Mouse (Mus musculus) thymus, postnatal 10 days (tissue): ENCODE results near the gene Gpatch11.
A peak's percentile ranks its signal among the peaks of the same experiment; 100 is the strongest.
"Not testable (repeated sequence)": the region's sequence is repeated elsewhere in the genome, so short reads cannot be mapped to it uniquely, and the experiment has no call there.

Experiments
- DNase-seq, 2 experiments: peaks; one replicate each; pipeline ENCODE4 v3.0.0; 2021; ENCODE audit warnings: low spot score in 2 of 2

The Gpatch11 gene

GRCm38 (mm10) chr17:78834856-78835835 lies at the start of gene Gpatch11, which contains the start of gene Heatr5b:
Gene Gpatch11 (plus strand): TSS chr17:78835567.
Gene Heatr5b (minus strand): TSS chr17:78835364.
- peak; percentile 96 to 99 for DNase-seq

- DNase-seq = not testable (repeated sequence)
Measured at GRCm38 (mm10) chr17:78788273-78788672, 47.1 kb upstream of the Gpatch11 start.

- no peak for DNase-seq
Measured at GRCm38 (mm10) chr17:78791068-78791689, 44.2 kb upstream of the Gpatch11 start.

DNA sequence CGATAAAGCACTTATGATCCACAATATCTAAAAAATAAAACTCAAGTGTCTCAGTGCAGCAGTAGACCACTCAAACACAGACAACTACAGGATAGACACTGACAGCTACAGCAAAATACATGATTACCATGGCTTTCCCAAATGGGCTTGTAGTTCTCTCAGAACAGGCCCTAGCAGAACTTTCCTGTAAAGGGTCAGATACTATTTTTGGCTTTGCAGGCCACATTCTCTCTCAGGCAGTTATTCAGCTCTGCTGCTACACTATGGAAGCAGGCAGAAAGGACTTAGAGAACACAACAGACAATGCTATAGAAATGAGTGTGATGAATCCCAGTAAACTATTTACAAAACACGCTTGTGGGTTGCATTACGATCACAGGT lies 43.7 kb upstream of the Gpatch11 start:
- no peak for DNase-seq

- no peak for DNase-seq
Measured at GRCm38 (mm10) chr17:78792122-78792521, 43.2 kb upstream of the Gpatch11 start.

GRCm38 (mm10) chr17:78794390-78794789 lies 41.0 kb upstream of the Gpatch11 start:
- DNase-seq = no peak

DNA sequence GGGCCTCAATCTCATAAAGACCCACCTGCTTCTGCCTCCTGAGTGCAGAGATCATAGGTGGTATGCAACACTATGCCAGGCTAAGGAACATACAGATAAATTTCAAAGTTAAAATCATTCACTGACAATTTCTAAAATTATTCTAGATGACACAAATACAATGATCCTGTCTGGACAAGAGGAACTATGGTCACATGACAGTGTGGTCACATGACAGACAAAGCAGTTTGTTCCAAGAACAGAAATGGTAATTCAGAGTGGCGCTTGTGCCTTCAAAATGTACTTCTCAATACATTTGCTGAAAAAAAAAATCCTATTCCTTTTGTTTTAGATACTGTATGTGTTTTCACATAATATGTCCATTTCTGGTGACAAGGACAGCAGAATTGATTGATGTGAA lies 38.1 kb upstream of the Gpatch11 start:
- no peak for DNase-seq

- DNase-seq = no peak
Measured at GRCm38 (mm10) chr17:78809019-78809418, 26.3 kb upstream of the Gpatch11 start.

GRCm38 (mm10) chr17:78809582-78809981 lies 25.8 kb upstream of the Gpatch11 start:
- no peak for DNase-seq

- no peak for DNase-seq
Measured at GRCm38 (mm10) chr17:78824346-78824745, 11.0 kb upstream of the Gpatch11 start.

GRCm38 (mm10) chr17:78836056-78836455 lies 689 bp downstream of the Gpatch11 start:
- DNase-seq = no peak

DNA sequence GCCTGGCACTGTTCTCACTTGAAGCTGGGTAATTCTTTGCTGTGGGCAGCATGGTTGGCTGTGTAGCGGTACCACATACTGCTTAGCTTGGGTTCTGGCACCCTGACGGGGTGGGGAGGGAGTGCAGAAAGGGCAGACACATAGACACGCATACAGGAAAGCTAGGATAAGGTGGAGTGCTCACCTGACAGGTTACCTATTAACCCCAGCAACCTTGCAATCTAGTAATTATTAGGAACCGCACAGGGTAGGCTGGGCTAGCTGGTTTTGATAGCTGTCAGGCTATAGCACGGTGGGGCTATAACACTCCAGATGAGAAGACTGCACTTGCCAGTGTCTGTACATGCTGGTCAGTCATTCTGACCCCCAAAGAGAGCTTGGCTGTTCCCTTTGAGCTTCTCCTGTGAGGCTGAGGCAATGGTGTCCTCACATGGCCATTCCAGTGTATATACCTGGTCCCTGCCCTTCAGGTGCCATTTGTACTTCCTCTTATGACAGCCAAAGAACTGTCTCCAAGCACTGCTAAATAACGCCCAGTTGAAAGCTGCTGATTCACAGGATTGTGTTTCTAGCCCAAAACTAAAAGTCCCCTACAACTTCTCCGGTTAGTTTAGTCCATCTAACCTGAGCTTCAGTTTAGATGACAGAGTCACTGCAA lies 7.0 kb downstream of the Gpatch11 start:
- no peak for DNase-seq

GRCm38 (mm10) chr17:78856243-78856642 lies 20.9 kb downstream of the Gpatch11 start:
- DNase-seq = no peak

- DNase-seq = no peak
Measured at GRCm38 (mm10) chr17:78873886-78874285, 38.5 kb downstream of the Gpatch11 start.

GRCm38 (mm10) chr17:78881878-78882304 lies 46.5 kb downstream of the Gpatch11 start:
- peak in 1 of 2 experiments; percentile 20 for DNase-seq

DNA sequence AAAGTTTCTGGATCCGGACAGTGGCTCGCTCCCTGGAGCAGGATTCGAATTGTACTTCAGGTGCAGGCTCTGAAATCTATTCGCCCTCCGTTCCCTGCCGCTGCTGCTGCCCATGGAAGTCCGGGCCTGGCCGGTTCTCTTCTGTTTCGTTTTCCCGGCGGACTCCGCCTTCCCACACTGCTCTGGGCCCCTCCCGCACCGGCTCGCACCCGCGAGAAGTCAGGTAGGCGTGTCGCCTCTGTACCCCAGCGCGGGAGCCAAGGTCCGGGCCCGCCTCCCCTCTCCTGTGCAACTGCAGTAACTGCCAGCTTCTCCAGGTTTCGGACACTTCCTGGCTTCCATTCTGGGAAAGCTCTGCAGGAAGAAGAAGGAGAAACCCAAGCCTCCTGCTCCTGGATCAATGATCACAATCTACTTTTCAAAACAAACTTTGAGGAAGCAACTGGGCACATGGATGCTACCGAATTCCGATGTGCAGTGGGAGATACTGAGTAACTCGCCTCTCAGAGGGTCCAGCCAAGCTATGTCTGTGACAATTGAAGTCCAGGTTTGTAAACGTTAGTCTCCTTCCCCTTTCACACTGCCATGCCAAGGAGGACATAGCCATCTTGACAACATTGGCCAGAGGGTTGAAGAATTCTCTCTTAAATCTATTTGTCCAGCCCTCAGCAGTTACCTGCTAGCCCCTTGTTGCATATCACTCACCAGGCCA lies 47.2 kb downstream of the Gpatch11 start, which contains the start of gene Eif2ak2:
Eif2ak2 (minus strand) TSS at position 173 of the 712 bp plus-strand sequence.
- DNase-seq = peak; percentile 44 to 64

DNA sequence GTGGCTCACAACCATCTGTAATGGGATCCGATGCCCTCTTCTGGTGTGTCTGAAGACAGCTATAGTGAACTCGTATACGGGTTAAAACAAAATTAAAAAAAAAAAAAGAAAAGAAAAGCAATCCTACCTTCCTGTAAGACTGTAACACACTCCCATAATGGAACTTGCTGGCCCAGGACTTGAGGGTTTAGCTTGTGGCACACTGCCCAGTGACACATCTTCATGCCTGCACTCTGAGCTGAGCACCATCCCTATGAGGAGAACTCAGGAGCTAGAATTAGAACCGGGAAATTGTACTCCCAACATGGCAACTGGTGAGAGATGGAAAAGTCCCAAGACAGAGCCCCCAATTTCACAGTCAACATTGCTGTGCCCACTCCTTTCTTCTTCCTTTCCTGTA lies 47.9 kb downstream of the Gpatch11 start:
- DNase-seq = no peak

DNA sequence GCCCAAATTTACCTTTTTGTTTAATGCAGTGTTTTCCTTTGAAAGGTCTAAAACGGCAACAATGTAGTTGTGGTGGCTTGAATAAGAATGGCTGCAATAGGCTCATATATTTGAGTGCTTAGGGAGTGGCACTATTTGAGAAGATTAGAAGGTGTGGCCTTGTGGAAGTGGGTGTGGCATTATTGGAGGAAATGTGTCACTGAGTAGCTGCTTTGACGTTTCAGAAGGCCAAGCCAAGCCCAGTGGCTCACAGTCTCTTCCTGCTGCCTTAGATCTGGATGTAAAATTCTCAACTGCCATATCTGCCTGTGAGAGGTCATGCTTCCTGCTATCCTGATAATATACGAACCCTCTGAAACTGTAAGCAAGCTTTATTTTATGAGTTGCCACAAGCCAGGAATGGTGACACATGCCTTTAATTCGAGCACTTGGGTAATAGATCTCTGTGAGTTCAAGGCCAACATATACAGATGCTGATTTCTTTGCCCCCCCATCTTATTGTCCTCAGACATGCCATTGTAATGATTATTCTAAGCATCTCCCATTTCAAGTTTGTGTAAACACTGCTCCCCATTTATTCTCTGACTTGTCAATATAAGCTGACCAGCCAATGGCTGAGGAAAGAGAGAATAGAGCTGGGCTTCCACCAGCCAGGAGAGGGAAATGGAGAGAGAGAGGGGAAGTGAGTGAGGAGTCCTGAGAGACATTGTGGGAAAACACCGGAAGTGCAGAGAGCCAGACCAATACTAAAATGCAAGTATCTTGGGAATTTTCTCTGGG lies 50.1 kb downstream of the Gpatch11 start:
- no peak for DNase-seq

DNA sequence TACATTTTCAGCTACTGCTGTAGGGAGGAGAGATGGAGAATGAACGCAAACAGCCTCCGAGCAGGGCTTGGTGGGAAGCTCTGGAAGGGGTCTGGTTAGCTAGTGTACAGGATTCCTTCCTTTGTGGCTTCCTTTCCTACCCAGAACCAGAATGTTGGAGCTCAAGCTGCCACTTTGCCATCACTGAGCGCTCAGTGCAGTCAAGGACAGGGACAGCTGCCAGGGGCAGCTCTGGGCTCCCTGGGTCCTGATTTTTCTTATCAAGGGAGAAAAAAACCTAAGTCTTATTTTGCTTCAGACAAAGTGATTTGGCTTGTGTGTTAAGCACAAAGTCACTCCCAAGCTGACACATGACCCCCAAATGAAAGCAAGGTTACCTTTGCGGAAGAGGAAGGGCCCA lies 53.2 kb downstream of the Gpatch11 start:
- no peak for DNase-seq

DNA sequence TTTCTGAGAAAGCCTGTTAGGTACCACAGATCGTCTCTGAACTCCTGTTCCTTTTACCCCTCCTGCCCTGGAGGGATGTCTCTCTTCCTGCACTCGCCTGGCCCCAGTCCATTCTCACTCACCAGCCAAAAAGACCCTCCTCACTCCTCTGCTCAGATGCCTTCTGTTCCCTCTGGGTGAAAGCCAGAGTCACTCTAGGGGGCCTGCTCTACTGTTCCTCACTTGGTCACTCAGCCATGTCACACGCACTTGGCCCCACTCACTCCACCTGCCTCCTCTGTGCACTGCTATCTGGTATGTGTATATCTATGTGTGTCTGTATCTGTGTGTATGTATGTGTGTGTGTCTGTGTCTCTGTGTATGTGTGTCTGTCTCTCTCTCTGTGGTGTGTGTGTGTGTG lies 53.8 kb downstream of the Gpatch11 start:
- no peak for DNase-seq

GRCm38 (mm10) chr17:78891020-78891419 lies 55.7 kb downstream of the Gpatch11 start:
- no peak for DNase-seq
